Mouse (Mus musculus) small intestine, adult 2 months (tissue): ENCODE measurements around the gene Gm21992.

Source experiments
- CTCF ChIP-seq: fragments of 200-500 bp; IDR thresholded peaks from 2 replicates; pipeline ENCODE4 v1.5.1; 2012; ENCODE audit warnings: low read depth, mild to moderate bottlenecking, control low read depth, inconsistent platforms, low read length, moderate library complexity, mixed read lengths; ENCODE audit not compliant: insufficient replicate concordance, insufficient read length; ENCODE audit errors: extremely low read depth
- POLR2A ChIP-seq: fragments of 200-500 bp; IDR thresholded peaks from 2 replicates; pipeline ENCODE4 v1.6.1; 2012; ENCODE audit warnings: low read depth, mild to moderate bottlenecking, control low read depth, inconsistent platforms, low read length, moderate library complexity

DNA sequence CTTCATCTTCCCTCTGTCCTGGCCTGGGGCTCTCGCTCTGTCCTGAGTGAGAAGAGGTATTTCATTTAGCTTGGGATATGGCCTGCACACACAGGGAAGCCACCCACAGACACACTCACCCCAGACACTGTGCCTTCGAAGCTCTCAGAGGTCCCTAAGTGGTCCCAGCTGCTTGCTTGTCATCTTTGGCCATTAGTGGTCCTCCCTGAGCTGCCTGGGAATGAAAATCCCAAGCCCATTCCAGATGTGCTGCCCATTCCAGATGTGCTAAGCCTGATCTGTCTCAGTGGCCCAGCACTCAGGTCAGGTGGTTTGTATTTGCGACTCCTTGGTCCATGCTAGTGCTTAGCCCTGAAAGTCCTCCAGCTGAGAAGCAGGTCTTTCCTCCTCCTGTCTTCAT, 97.5 kb downstream of the Gm21992 start:
- no peak for TF ChIP-seq CTCF
- no peak for TF ChIP-seq POLR2A
